Mouse (Mus musculus): ENCODE measurements at regions not wholly inside any gene's neighbourhood (a gene's known extent, or its start where the extent isn't known, plus 50 kb on each side); places are given as distances from the start of the nearest gene placed in this dataset.

- H3K9me3 ChIP-seq (ENCODE audit: low read length): no peaks in the 10 kb centered on the region
- H3K27ac ChIP-seq: no peak overlapping the region
- H3K27me3 ChIP-seq (ENCODE audit: insufficient read depth, low read length): no peaks in the 10 kb centered on the region
- H3K4me3 ChIP-seq (ENCODE audit: low read length): no peak overlapping the region
- whole genome bisulfite sequencing: 87% methylated on average over 5 of the region's 5 CpGs
- no peak for DNase-seq (ENCODE audit: low spot score)
- H3K4me2 ChIP-seq (ENCODE audit: low read depth, low read length): no peak overlapping the region
- no peaks in the 10 kb centered on the region for H3K36me3 ChIP-seq (ENCODE audit: insufficient read depth, low read length)
- TF ChIP-seq CTCF (IDR thresholded peaks at IDR 0.05; ENCODE audit: low read depth): no peak
- no peak overlapping the region for H3K9ac ChIP-seq (replicated peaks; ENCODE audit: low read length)
- no peaks in the 10 kb centered on the region for H3K4me1 ChIP-seq (ENCODE audit: insufficient read depth, low read length)
- ATAC-seq: no peak
Measured at GRCm38 (mm10) chr4:105979048-105979447, 189.4 kb downstream of the Gm12728 start.

GRCm38 (mm10) chr4:105983018-105983417 is 193.3 kb downstream of the Gm12728 start:
- no peak for TF ChIP-seq CTCF (IDR thresholded peaks at IDR 0.05; ENCODE audit: low read depth)

GRCm38 (mm10) chr4:105987963-105988602 is 198.4 kb downstream of the Gm12728 start:
- H3K9ac ChIP-seq (replicated peaks; ENCODE audit: low read length): no peak overlapping the region

More at GRCm38 (mm10) chr4:105983018-105983417, 193.3 kb downstream of the Gm12728 start:
- 88% methylated on average over 1 of the region's 1 CpGs for WGBS
- Histone ChIP-seq H3K4me1 (ENCODE audit: insufficient read depth, low read length) (no peaks in the 10 kb centered on the region), H3K9ac (replicated peaks; ENCODE audit: low read length) (no peak overlapping the region), H3K4me2 (ENCODE audit: low read depth, low read length) (no peak overlapping the region), H3K27ac (no peak overlapping the region), H3K27me3 (ENCODE audit: insufficient read depth, low read length) (no peaks in the 10 kb centered on the region), H3K36me3 (ENCODE audit: insufficient read depth, low read length) (no peaks in the 10 kb centered on the region), H3K4me3 (ENCODE audit: low read length) (no peak overlapping the region), H3K9me3 (ENCODE audit: low read length) (no peaks in the 10 kb centered on the region)
- ATAC-seq: no peak
- DNase-seq (ENCODE audit: low spot score): no peak

GRCm38 (mm10) chr4:105992581-105993127 is 203.0 kb downstream of the Gm12728 start:
- 74% methylated on average over 6 of the region's 6 CpGs for WGBS
- Histone ChIP-seq H3K36me3 (ENCODE audit: insufficient read depth, low read length) (no peaks in the 10 kb centered on the region), H3K4me2 (ENCODE audit: low read depth, low read length) (no peak overlapping the region), H3K9me3 (ENCODE audit: low read length) (no peaks in the 10 kb centered on the region), H3K9ac (replicated peaks; ENCODE audit: low read length) (no peak overlapping the region), H3K4me1 (ENCODE audit: insufficient read depth, low read length) (no peaks in the 10 kb centered on the region), H3K4me3 (ENCODE audit: low read length) (no peak overlapping the region), H3K27me3 (ENCODE audit: insufficient read depth, low read length) (no peaks in the 10 kb centered on the region), H3K27ac (no peak overlapping the region)
- no peak for TF ChIP-seq CTCF (IDR thresholded peaks at IDR 0.05; ENCODE audit: low read depth)
- no peak for ATAC-seq
- DNase-seq (ENCODE audit: low spot score): no peak

More at GRCm38 (mm10) chr4:105987963-105988602, 198.4 kb downstream of the Gm12728 start:
- ATAC-seq: no peak
- Histone ChIP-seq H3K4me2 (ENCODE audit: low read depth, low read length) (no peak overlapping the region), H3K36me3 (ENCODE audit: insufficient read depth, low read length) (no peaks in the 10 kb centered on the region), H3K27me3 (ENCODE audit: insufficient read depth, low read length) (no peaks in the 10 kb centered on the region), H3K4me1 (ENCODE audit: insufficient read depth, low read length) (no peaks in the 10 kb centered on the region), H3K27ac (no peak overlapping the region), H3K4me3 (ENCODE audit: low read length) (no peak overlapping the region), H3K9me3 (ENCODE audit: low read length) (no peaks in the 10 kb centered on the region)
- 90% methylated on average over 5 of the region's 5 CpGs for WGBS
- no peak for TF ChIP-seq CTCF (IDR thresholded peaks at IDR 0.05; ENCODE audit: low read depth)
- no peak for DNase-seq (ENCODE audit: low spot score)

- Histone ChIP-seq H3K4me3 (ENCODE audit: low read length) (no peak overlapping the region), H3K27ac (no peak overlapping the region), H3K9me3 (ENCODE audit: low read length) (no peaks in the 10 kb centered on the region), H3K36me3 (ENCODE audit: insufficient read depth, low read length) (no peaks in the 10 kb centered on the region), H3K9ac (replicated peaks; ENCODE audit: low read length) (no peak overlapping the region), H3K27me3 (ENCODE audit: insufficient read depth, low read length) (no peaks in the 10 kb centered on the region), H3K4me2 (ENCODE audit: low read depth, low read length) (no peak overlapping the region), H3K4me1 (ENCODE audit: insufficient read depth, low read length) (no peaks in the 10 kb centered on the region)
- no peak for ATAC-seq
- 80% methylated on average over 14 of the region's 14 CpGs for whole genome bisulfite sequencing
- TF ChIP-seq CTCF (IDR thresholded peaks at IDR 0.05; ENCODE audit: low read depth): no peak
- DNase-seq (ENCODE audit: low spot score): no peak
Measured at GRCm38 (mm10) chr4:105994390-105994798, 204.7 kb downstream of the Gm12728 start.

- TF ChIP-seq CTCF (IDR thresholded peaks at IDR 0.05; ENCODE audit: low read depth): no peak
- H3K27me3 ChIP-seq (ENCODE audit: insufficient read depth, low read length): no peaks in the 10 kb centered on the region
- no peaks in the 10 kb centered on the region for H3K36me3 ChIP-seq (ENCODE audit: insufficient read depth, low read length)
- H3K9ac ChIP-seq (replicated peaks; ENCODE audit: low read length): no peak overlapping the region
- DNase-seq (ENCODE audit: low spot score) (no peak), ATAC-seq (no peak)
- no peaks in the 10 kb centered on the region for H3K4me1 ChIP-seq (ENCODE audit: insufficient read depth, low read length)
- WGBS: 76% methylated on average over 4 of the region's 4 CpGs
- H3K9me3 ChIP-seq (ENCODE audit: low read length): no peaks in the 10 kb centered on the region
- no peak overlapping the region for H3K4me3 ChIP-seq (ENCODE audit: low read length)
- H3K4me2 ChIP-seq (ENCODE audit: low read depth, low read length): no peak overlapping the region
- no peak overlapping the region for H3K27ac ChIP-seq
Measured at GRCm38 (mm10) chr4:105996060-105996459, 206.4 kb downstream of the Gm12728 start.

Measured in hindbrain, postnatal 0 days (tissue).